Mouse (Mus musculus) hindbrain, embryonic 14.5 days (tissue): ENCODE results near the gene Gm20518. TPM values are rescaled to one million over a fixed set of nuclear protein-coding genes. Genes with fewer than 3 reads are reported as not detected.

ENCODE experiments used
- ATAC-seq: fragments of 200-750 bp; cut with Nextera tagmentation; 2 replicates; pipeline ENCODE4 v1.8.0; 2017; ENCODE audit warnings: moderate number of reproducible peaks, mild to moderate bottlenecking, moderate TSS enrichment, moderate library complexity; ENCODE audit not compliant: low FRiP score
- DNase-seq: peaks from one replicate; pipeline ENCODE4 v3.0.0-alpha.2; 2015; ENCODE audit warnings: low spot score
- H3K27ac ChIP-seq: fragments of 300-500 bp; sonication (generic); 2 replicates; pipeline ENCODE4 v1.5.1; 2014; ENCODE audit warnings: mild to moderate bottlenecking, moderate library complexity
- H3K27me3 ChIP-seq: fragments of 300-500 bp; sonication (generic); 2 replicates; pipeline ENCODE4 v1.6.1; 2014; ENCODE audit warnings: mild to moderate bottlenecking, low read length, mixed read lengths; ENCODE audit not compliant: control insufficient read depth, insufficient read depth
- H3K36me3 ChIP-seq: fragments of 300-500 bp; sonication (generic); replicated peaks from 2 replicates; pipeline ENCODE4 v1.6.1; 2014; ENCODE audit not compliant: control insufficient read depth, insufficient read depth
- H3K4me1 ChIP-seq: fragments of 300-500 bp; sonication (generic); replicated peaks from 2 replicates; pipeline ENCODE4 v1.6.1; 2014; ENCODE audit warnings: antibody characterized with exemption, low read length, mixed read lengths; ENCODE audit not compliant: control insufficient read depth, insufficient read depth
- H3K4me2 ChIP-seq: fragments of 300-500 bp; sonication (generic); replicated peaks from 2 replicates; pipeline ENCODE4 v1.6.1; 2014; ENCODE audit warnings: mild to moderate bottlenecking, moderate library complexity
- H3K4me3 ChIP-seq: fragments of 300-500 bp; sonication (generic); replicated peaks from 2 replicates; pipeline ENCODE4 v1.5.1; 2014; ENCODE audit warnings: mild to moderate bottlenecking, low read length
- H3K9ac ChIP-seq: fragments of 300-500 bp; sonication (generic); 2 replicates; pipeline ENCODE4 v1.6.1; 2014
- H3K9me3 ChIP-seq: fragments of 300-500 bp; sonication (generic); 2 replicates; pipeline ENCODE4 v1.6.1; 2016; ENCODE audit warnings: low read length; ENCODE audit not compliant: control insufficient read depth
- WGBS: fragments of 180-500 bp; shearing (Covaris S2); extraction: QIAGEN DNeasy Blood & Tissue Kit; methylation state at CpG from one replicate; pipeline ENCODE4 v1.1.7; 2014; 5-methylcytosine and 5-hydroxymethylcytosine counted together
- polyA plus RNA-seq: library from polyadenylated mRNA; unstranded; fragments of >200 nt; fragmentation: Nextera tagmentation; extraction: Ambion mirVana; gene quantifications from 2 replicates; pipeline ENCODE4 v1.2.1, GENCODE M21; 2014

Gm20518 gene
- polyA plus RNA-seq, 1 experiment from 2014 or later, result 0.48 TPM

- Histone ChIP-seq H3K27me3 (peaks cover 46% of the 10 kb centered on the region), H3K36me3 (peaks cover 33% of the 10 kb centered on the region), H3K9me3 (no peaks in the 10 kb centered on the region), H3K9ac (peak within 1 kb of the TSS; percentile 80), H3K4me1 (peaks cover 10% of the 10 kb centered on the region), H3K4me2 (peak within 1 kb of the TSS; percentile 94), H3K4me3 (peak within 1 kb of the TSS; percentile 73), H3K27ac (peak within 1 kb of the TSS; percentile 79)
- under 1% methylated on average over 35 of the region's 35 CpGs for WGBS
- ATAC-seq, result peak; percentile 94
- peak; percentile 97 for DNase-seq
Measured at GRCm38 (mm10) chr16:17911052-17911595, 19.7 kb upstream of the Gm20518 start, which contains the start of gene Ess2. Ess2 (minus strand) TSS chr16:17911348.

GRCm38 (mm10) chr16:17898462-17898861, 7.0 kb upstream of the Gm20518 start, which contains the start of the genes Dgcr2 and Tssk2:
Dgcr2 (minus strand) TSS chr16:17898562.
Tssk2 (plus strand) TSS chr16:17898637.
- Histone ChIP-seq H3K4me1 (no peaks in the 10 kb centered on the region), H3K4me2 (no peak within 1 kb of the TSS), H3K36me3 (peaks cover 50% of the 10 kb centered on the region), H3K27me3 (no peaks in the 10 kb centered on the region), H3K27ac (no peak within 1 kb of the TSS), H3K9me3 (no peaks in the 10 kb centered on the region), H3K9ac (no peak within 1 kb of the TSS), H3K4me3 (no peak within 1 kb of the TSS)
- no peak for ATAC-seq
- WGBS, result 86% methylated on average over 14 of the region's 14 CpGs
- DNase-seq, result no peak

- ATAC-seq, result no peak
- no peak overlapping the region for H3K9ac ChIP-seq
- peaks cover 9% of the 10 kb centered on the region; the same call in 1 of the 2 replicates for H3K4me1 ChIP-seq
- peaks cover 26% of the 10 kb centered on the region for H3K36me3 ChIP-seq
- no peaks in the 10 kb centered on the region for H3K27me3 ChIP-seq
- no peak for DNase-seq
- no peak overlapping the region for H3K4me2 ChIP-seq
- no peak overlapping the region for H3K27ac ChIP-seq
- no peaks in the 10 kb centered on the region for H3K9me3 ChIP-seq
- H3K4me3 ChIP-seq, result no peak overlapping the region
Measured at GRCm38 (mm10) chr16:17896091-17896490, 4.6 kb upstream of the Gm20518 start.

- H3K4me3 ChIP-seq, result no peak within 1 kb of the TSS
- H3K4me1 ChIP-seq, result peaks cover 22% of the 10 kb centered on the region
- H3K36me3 ChIP-seq, result 0 out of 2 replicates have a peak, but pooled peaks cover 6% of the 10 kb centered on the region
- ATAC-seq, result no peak
- no peak within 1 kb of the TSS for H3K9ac ChIP-seq
- DNase-seq, result no peak
- WGBS, result 81% methylated on average over 2 of the region's 2 CpGs
- H3K4me2 ChIP-seq, result no peak within 1 kb of the TSS
- H3K27me3 ChIP-seq, result no peaks in the 10 kb centered on the region
- H3K9me3 ChIP-seq, result no peaks in the 10 kb centered on the region
- H3K27ac ChIP-seq, result no peak within 1 kb of the TSS
Measured at GRCm38 (mm10) chr16:17893923-17894322, 2.5 kb upstream of the Gm20518 start, which contains the start of gene Tssk1. Tssk1 (plus strand) TSS chr16:17894223.

- H3K27me3 ChIP-seq, result no peaks in the 10 kb centered on the region
- H3K9ac ChIP-seq, result no peak overlapping the region
- no peak overlapping the region for H3K27ac ChIP-seq
- H3K36me3 ChIP-seq, result no peaks in the 10 kb centered on the region
- 66% methylated on average over 3 of the region's 3 CpGs for WGBS
- no peak for ATAC-seq
- no peaks in the 10 kb centered on the region for H3K9me3 ChIP-seq
- H3K4me3 ChIP-seq, result no peak overlapping the region
- peak overlapping the region; percentile 68; the same call in 1 of the 2 replicates for H3K4me2 ChIP-seq
- no peak for DNase-seq
- H3K4me1 ChIP-seq, result peaks cover 22% of the 10 kb centered on the region
Measured at GRCm38 (mm10) chr16:17892606-17893005, 1.1 kb upstream of the Gm20518 start.

GRCm38 (mm10) chr16:17890917-17891566, 429 bp downstream of the Gm20518 start:
- peak; percentile 55 for DNase-seq
- peak overlapping the region; percentile 96 for H3K27ac ChIP-seq
- peak overlapping the region; percentile 98 for H3K9ac ChIP-seq
- peak overlapping the region; percentile 92 for H3K4me2 ChIP-seq
- peak overlapping the region; percentile 88 for H3K4me3 ChIP-seq
- no peaks in the 10 kb centered on the region for H3K36me3 ChIP-seq
- no peaks in the 10 kb centered on the region for H3K9me3 ChIP-seq
- H3K4me1 ChIP-seq, result peaks cover 25% of the 10 kb centered on the region
- ATAC-seq, result peak; percentile 69
- 0% methylated on average over 44 of the region's 44 CpGs for WGBS
- no peaks in the 10 kb centered on the region for H3K27me3 ChIP-seq

- Histone ChIP-seq H3K4me3 (peak overlapping the region; percentile 88), H3K4me2 (peak overlapping the region; percentile 92), H3K27me3 (no peaks in the 10 kb centered on the region), H3K9ac (peak overlapping the region; percentile 98), H3K4me1 (peaks cover 31% of the 10 kb centered on the region), H3K9me3 (no peaks in the 10 kb centered on the region), H3K27ac (no peak overlapping the region), H3K36me3 (no peaks in the 10 kb centered on the region)
- ATAC-seq (no peak), DNase-seq (no peak)
- WGBS, result 45% methylated on average over 2 of the region's 2 CpGs
Measured at GRCm38 (mm10) chr16:17890342-17890727, 1.1 kb downstream of the Gm20518 start.

GRCm38 (mm10) chr16:17889689-17890341, 1.7 kb downstream of the Gm20518 start:
- peak overlapping the region; percentile 92 for H3K4me2 ChIP-seq
- WGBS, result 79% methylated on average over 6 of the region's 6 CpGs
- peak overlapping the region; percentile 98 for H3K9ac ChIP-seq
- DNase-seq, result no peak
- no peak for ATAC-seq
- H3K4me3 ChIP-seq, result peak overlapping the region; percentile 88
- H3K27me3 ChIP-seq, result no peaks in the 10 kb centered on the region
- no peaks in the 10 kb centered on the region for H3K9me3 ChIP-seq
- no peaks in the 10 kb centered on the region for H3K36me3 ChIP-seq
- no peak overlapping the region for H3K27ac ChIP-seq
- peaks cover 31% of the 10 kb centered on the region for H3K4me1 ChIP-seq

- H3K9me3 ChIP-seq, result no peaks in the 10 kb centered on the region
- H3K4me3 ChIP-seq, result no peak overlapping the region
- H3K9ac ChIP-seq, result no peak overlapping the region
- no peak for DNase-seq
- ATAC-seq, result no peak
- H3K4me1 ChIP-seq, result peaks cover 9% of the 10 kb centered on the region; the same call in 1 of the 2 replicates
- 90% methylated on average over 6 of the region's 6 CpGs for WGBS
- no peak overlapping the region for H3K27ac ChIP-seq
- 0 out of 2 replicates have a peak, but pooled peaks cover 6% of the 10 kb centered on the region for H3K36me3 ChIP-seq
- H3K4me2 ChIP-seq, result no peak overlapping the region
- H3K27me3 ChIP-seq, result no peaks in the 10 kb centered on the region
Measured at GRCm38 (mm10) chr16:17884116-17884515, 7.4 kb downstream of the Gm20518 start.
